Mouse (Mus musculus) heart, embryonic 10.5 days (tissue): Measurements from ENCODE around the gene Fam131c. TPM values are rescaled to one million over a fixed set of nuclear protein-coding genes. Genes with fewer than 3 reads are reported as not detected.
A peak's percentile ranks its signal among the peaks of the same experiment; 100 is the strongest.

Experiments used
- DNase-seq: peaks from one replicate; pipeline ENCODE4 v3.0.0-alpha.2; 2017; ENCODE audit warnings: low spot score
- H3K27ac ChIP-seq: fragments of 300-500 bp; sonication (generic); 2 replicates; pipeline ENCODE4 v1.5.1; 2016; ENCODE audit warnings: mild to moderate bottlenecking
- H3K27me3 ChIP-seq: fragments of 300-500 bp; sonication (generic); 2 replicates; pipeline ENCODE4 v1.6.1; 2016; ENCODE audit warnings: mild to moderate bottlenecking; ENCODE audit not compliant: poor library complexity, insufficient read depth, severe bottlenecking
- H3K36me3 ChIP-seq: fragments of 300-500 bp; sonication (generic); 2 replicates; pipeline ENCODE4 v1.6.1; 2016; ENCODE audit warnings: mild to moderate bottlenecking, moderate library complexity
- H3K4me1 ChIP-seq: fragments of 300-500 bp; sonication (generic); 2 replicates; pipeline ENCODE4 v1.6.1; 2016; ENCODE audit warnings: mild to moderate bottlenecking
- H3K4me3 ChIP-seq: fragments of 300-500 bp; sonication (generic); 2 replicates; pipeline ENCODE4 v1.5.1; 2016; ENCODE audit warnings: mild to moderate bottlenecking, moderate library complexity
- H3K9me3 ChIP-seq: fragments of 300-500 bp; sonication (generic); 2 replicates; pipeline ENCODE4 v1.6.1; 2016; ENCODE audit warnings: mild to moderate bottlenecking, moderate library complexity
- WGBS: fragments of 180-500 bp; shearing (Covaris S2); methylation state at CpG from one replicate; pipeline ENCODE4 v1.1.7; 2016; 5-methylcytosine and 5-hydroxymethylcytosine counted together
- polyA plus RNA-seq: library from polyadenylated mRNA; unstranded; fragments of >200 nt; fragmentation: Nextera tagmentation; extraction: Ambion mirVana; gene quantifications from 2 replicates; pipeline ENCODE4 v1.2.1, GENCODE M21; 2016

Gene Fam131c
- polyA plus RNA-seq: 0.62 and 1.2 TPM in 2 replicates

GRCm38 (mm10) chr4:141367997-141368791 is at the start of gene Fam131c:
Fam131c (plus strand) TSS chr4:141368220.
- H3K4me3 ChIP-seq: peak within 1 kb of the TSS; percentile 75
- no peaks in the 10 kb centered on the region for H3K9me3 ChIP-seq
- no peaks in the 10 kb centered on the region for H3K36me3 ChIP-seq
- H3K27me3 ChIP-seq: peaks cover 96% of the 10 kb centered on the region
- H3K27ac ChIP-seq: peak within 1 kb of the TSS; percentile 79
- peaks cover 20% of the 10 kb centered on the region for H3K4me1 ChIP-seq
- no peak for DNase-seq
- WGBS: 1% methylated on average over 66 of the region's 71 CpGs

GRCm38 (mm10) chr4:141322526-141322925 is 45.5 kb upstream of the Fam131c start:
- 79% methylated on average over 11 of the region's 11 CpGs for WGBS

GRCm38 (mm10) chr4:141324771-141325191 is 43.2 kb upstream of the Fam131c start:
- WGBS: 68% methylated on average over 6 of the region's 6 CpGs
- no peak for DNase-seq
- peak overlapping the region; percentile 75 for H3K27ac ChIP-seq
- peaks cover 42% of the 10 kb centered on the region for H3K4me1 ChIP-seq
- H3K4me3 ChIP-seq: no peak overlapping the region
- no peaks in the 10 kb centered on the region for H3K27me3 ChIP-seq
- H3K36me3 ChIP-seq: peaks cover 60% of the 10 kb centered on the region
- no peaks in the 10 kb centered on the region for H3K9me3 ChIP-seq

More at GRCm38 (mm10) chr4:141322526-141322925, 45.5 kb upstream of the Fam131c start:
- Histone ChIP-seq H3K4me3 (no peak overlapping the region), H3K27me3 (no peaks in the 10 kb centered on the region), H3K36me3 (peaks cover 73% of the 10 kb centered on the region), H3K27ac (no peak overlapping the region), H3K9me3 (no peaks in the 10 kb centered on the region), H3K4me1 (peaks cover 37% of the 10 kb centered on the region)
- DNase-seq: no peak

- Histone ChIP-seq H3K9me3 (no peaks in the 10 kb centered on the region), H3K27me3 (no peaks in the 10 kb centered on the region), H3K4me1 (peaks cover 45% of the 10 kb centered on the region), H3K27ac (peak overlapping the region; percentile 75), H3K4me3 (no peak overlapping the region), H3K36me3 (peaks cover 55% of the 10 kb centered on the region)
- WGBS: 37% methylated on average over 15 of the region's 15 CpGs
- DNase-seq: no peak
These were observed 42.4 kb upstream of the Fam131c start for GRCm38 (mm10) chr4:141325636-141326035.

- Histone ChIP-seq H3K4me3 (no peak overlapping the region), H3K9me3 (no peaks in the 10 kb centered on the region), H3K36me3 (peaks cover 41% of the 10 kb centered on the region), H3K27ac (0 out of 2 replicates have a peak overlapping the region, but pooled peaks have one; percentile 6), H3K27me3 (no peaks in the 10 kb centered on the region), H3K4me1 (peaks cover 45% of the 10 kb centered on the region)
- WGBS: 62% methylated on average over 4 of the region's 4 CpGs
- DNase-seq: no peak
These were observed 40.9 kb upstream of the Fam131c start for GRCm38 (mm10) chr4:141327075-141327474.

- no peak overlapping the region for H3K27ac ChIP-seq
- H3K36me3 ChIP-seq: peaks cover 24% of the 10 kb centered on the region
- 79% methylated on average over 9 of the region's 9 CpGs for WGBS
- no peak for DNase-seq
- peaks cover 5% of the 10 kb centered on the region for H3K27me3 ChIP-seq
- no peak overlapping the region for H3K4me3 ChIP-seq
- peaks cover 53% of the 10 kb centered on the region for H3K4me1 ChIP-seq
- H3K9me3 ChIP-seq: no peaks in the 10 kb centered on the region
These were observed 39.3 kb upstream of the Fam131c start for GRCm38 (mm10) chr4:141328742-141329141.

- Histone ChIP-seq H3K4me3 (no peak overlapping the region), H3K27ac (no peak overlapping the region), H3K4me1 (peaks cover 53% of the 10 kb centered on the region), H3K27me3 (peaks cover 5% of the 10 kb centered on the region), H3K9me3 (no peaks in the 10 kb centered on the region), H3K36me3 (peaks cover 14% of the 10 kb centered on the region; the same call in 1 of the 2 replicates)
- 70% methylated on average over 12 of the region's 12 CpGs for WGBS
- no peak for DNase-seq
These were observed 38.1 kb upstream of the Fam131c start for GRCm38 (mm10) chr4:141329968-141330367.

- Histone ChIP-seq H3K4me1 (peaks cover 53% of the 10 kb centered on the region), H3K27me3 (peaks cover 5% of the 10 kb centered on the region), H3K36me3 (peaks cover 9% of the 10 kb centered on the region; the same call in 1 of the 2 replicates), H3K4me3 (no peak overlapping the region), H3K27ac (no peak overlapping the region), H3K9me3 (no peaks in the 10 kb centered on the region)
- DNase-seq: no peak
- 94% methylated on average over 2 of the region's 2 CpGs for whole genome bisulfite sequencing
These were observed 36.6 kb upstream of the Fam131c start for GRCm38 (mm10) chr4:141331446-141331845.

- H3K4me1 ChIP-seq: peaks cover 46% of the 10 kb centered on the region
- DNase-seq: no peak
- H3K4me3 ChIP-seq: no peak overlapping the region
- 75% methylated on average over 7 of the region's 7 CpGs for whole genome bisulfite sequencing
- H3K36me3 ChIP-seq: peaks cover 7% of the 10 kb centered on the region; the same call in 1 of the 2 replicates
- H3K27ac ChIP-seq: no peak overlapping the region; the same call in 1 of the 2 replicates
- no peaks in the 10 kb centered on the region for H3K9me3 ChIP-seq
- H3K27me3 ChIP-seq: peaks cover 5% of the 10 kb centered on the region
These were observed 35.8 kb upstream of the Fam131c start for GRCm38 (mm10) chr4:141332258-141332657.

- peaks cover 5% of the 10 kb centered on the region for H3K27me3 ChIP-seq
- H3K4me3 ChIP-seq: no peak overlapping the region
- H3K9me3 ChIP-seq: no peaks in the 10 kb centered on the region
- H3K36me3 ChIP-seq: no peaks in the 10 kb centered on the region
- peaks cover 61% of the 10 kb centered on the region for H3K4me1 ChIP-seq
- peak overlapping the region; percentile 84 for H3K27ac ChIP-seq
- no peak for DNase-seq
- 64% methylated on average over 5 of the region's 5 CpGs for WGBS
These were observed 33.3 kb upstream of the Fam131c start for GRCm38 (mm10) chr4:141334695-141335094.

- H3K27me3 ChIP-seq: peaks cover 5% of the 10 kb centered on the region
- 14% methylated on average over 3 of the region's 3 CpGs for WGBS
- no peak for DNase-seq
- peak overlapping the region; percentile 84 for H3K27ac ChIP-seq
- H3K4me1 ChIP-seq: peaks cover 59% of the 10 kb centered on the region
- H3K36me3 ChIP-seq: no peaks in the 10 kb centered on the region
- no peak overlapping the region; the same call in 1 of the 2 replicates for H3K4me3 ChIP-seq
- no peaks in the 10 kb centered on the region for H3K9me3 ChIP-seq
These were observed 32.7 kb upstream of the Fam131c start for GRCm38 (mm10) chr4:141335263-141335796.

- H3K27me3 ChIP-seq: peaks cover 13% of the 10 kb centered on the region
- WGBS: 70% methylated on average over 6 of the region's 6 CpGs
- peaks cover 59% of the 10 kb centered on the region for H3K4me1 ChIP-seq
- no peak overlapping the region for H3K4me3 ChIP-seq
- no peaks in the 10 kb centered on the region for H3K9me3 ChIP-seq
- H3K27ac ChIP-seq: peak overlapping the region; percentile 84
- H3K36me3 ChIP-seq: no peaks in the 10 kb centered on the region
- DNase-seq: no peak
These were observed 31.8 kb upstream of the Fam131c start for GRCm38 (mm10) chr4:141336196-141336595.

- DNase-seq: no peak
- Histone ChIP-seq H3K36me3 (no peaks in the 10 kb centered on the region), H3K9me3 (no peaks in the 10 kb centered on the region), H3K4me1 (peaks cover 57% of the 10 kb centered on the region), H3K4me3 (peak overlapping the region; percentile 16; the same call in 1 of the 2 replicates), H3K27ac (peak overlapping the region; percentile 71), H3K27me3 (peaks cover 10% of the 10 kb centered on the region; the same call in 1 of the 2 replicates)
- WGBS: 26% methylated on average over 6 of the region's 6 CpGs
These were observed 30.0 kb upstream of the Fam131c start for GRCm38 (mm10) chr4:141337986-141338385.
